Mouse (Mus musculus) fat pad, adult 2 months (tissue): ENCODE data around the gene Zbtb20.

ENCODE experiments used
- DNase-seq: peaks from one replicate; pipeline ENCODE4 v3.0.0-alpha.2; 2011; ENCODE audit warnings: low read depth, low spot score; ENCODE audit errors: extremely low read depth

Zbtb20 gene

GRCm38 (mm10) chr16:43190390-43190789, 314.7 kb downstream of the Zbtb20 start:
- no peak for DNase-seq

GRCm38 (mm10) chr16:43191060-43191850, 315.6 kb downstream of the Zbtb20 start:
- DNase-seq = no peak

- DNase-seq = no peak
These were observed 318.1 kb downstream of the Zbtb20 start for GRCm38 (mm10) chr16:43193631-43194239.

- DNase-seq = peak; percentile 88
These were observed 341.8 kb downstream of the Zbtb20 start for GRCm38 (mm10) chr16:43217336-43218006.

GRCm38 (mm10) chr16:43219367-43219766, 343.7 kb downstream of the Zbtb20 start:
- no peak for DNase-seq

- no peak for DNase-seq
These were observed 345.6 kb downstream of the Zbtb20 start for GRCm38 (mm10) chr16:43221313-43221712.

- DNase-seq = no peak
These were observed 354.6 kb downstream of the Zbtb20 start for GRCm38 (mm10) chr16:43230253-43230652.

- DNase-seq = no peak
These were observed 358.6 kb downstream of the Zbtb20 start for GRCm38 (mm10) chr16:43234249-43234648.

GRCm38 (mm10) chr16:43235317-43235716, 359.6 kb downstream of the Zbtb20 start:
- DNase-seq = peak; percentile 42

GRCm38 (mm10) chr16:43235721-43236159, 360.1 kb downstream of the Zbtb20 start:
- no peak for DNase-seq

- no peak for DNase-seq
These were observed 361.9 kb downstream of the Zbtb20 start for GRCm38 (mm10) chr16:43237551-43237950.

- DNase-seq = no peak
These were observed 371.3 kb downstream of the Zbtb20 start for GRCm38 (mm10) chr16:43247026-43247425.

GRCm38 (mm10) chr16:43253077-43253476, 377.4 kb downstream of the Zbtb20 start:
- no peak for DNase-seq

- no peak for DNase-seq
These were observed 378.1 kb downstream of the Zbtb20 start for GRCm38 (mm10) chr16:43253746-43254145.

GRCm38 (mm10) chr16:43256191-43256899, 380.7 kb downstream of the Zbtb20 start:
- no peak for DNase-seq

- DNase-seq = no peak
These were observed 381.2 kb downstream of the Zbtb20 start for GRCm38 (mm10) chr16:43256900-43257281.

- no peak for DNase-seq
These were observed 383.8 kb downstream of the Zbtb20 start for GRCm38 (mm10) chr16:43259466-43259865.

GRCm38 (mm10) chr16:43260862-43261261, 385.2 kb downstream of the Zbtb20 start:
- no peak for DNase-seq

GRCm38 (mm10) chr16:43274057-43274595, 398.4 kb downstream of the Zbtb20 start:
- DNase-seq = no peak

- no peak for DNase-seq
These were observed 401.1 kb downstream of the Zbtb20 start for GRCm38 (mm10) chr16:43276764-43277163.

GRCm38 (mm10) chr16:43286319-43286718, 410.6 kb downstream of the Zbtb20 start:
- no peak for DNase-seq
